Mouse (Mus musculus): Measurements from ENCODE around the gene Kmt2a. TPM values are rescaled to one million over a fixed set of nuclear protein-coding genes. Genes with fewer than 3 reads are reported as not detected.
"Not testable (repeated sequence)": the region's sequence is repeated elsewhere in the genome, so short reads cannot be mapped to it uniquely, and the experiment has no call there.

The Kmt2a gene
- total RNA-seq, 2 experiments from 2014 or later = 44.2 to 54.4 TPM

DNA sequence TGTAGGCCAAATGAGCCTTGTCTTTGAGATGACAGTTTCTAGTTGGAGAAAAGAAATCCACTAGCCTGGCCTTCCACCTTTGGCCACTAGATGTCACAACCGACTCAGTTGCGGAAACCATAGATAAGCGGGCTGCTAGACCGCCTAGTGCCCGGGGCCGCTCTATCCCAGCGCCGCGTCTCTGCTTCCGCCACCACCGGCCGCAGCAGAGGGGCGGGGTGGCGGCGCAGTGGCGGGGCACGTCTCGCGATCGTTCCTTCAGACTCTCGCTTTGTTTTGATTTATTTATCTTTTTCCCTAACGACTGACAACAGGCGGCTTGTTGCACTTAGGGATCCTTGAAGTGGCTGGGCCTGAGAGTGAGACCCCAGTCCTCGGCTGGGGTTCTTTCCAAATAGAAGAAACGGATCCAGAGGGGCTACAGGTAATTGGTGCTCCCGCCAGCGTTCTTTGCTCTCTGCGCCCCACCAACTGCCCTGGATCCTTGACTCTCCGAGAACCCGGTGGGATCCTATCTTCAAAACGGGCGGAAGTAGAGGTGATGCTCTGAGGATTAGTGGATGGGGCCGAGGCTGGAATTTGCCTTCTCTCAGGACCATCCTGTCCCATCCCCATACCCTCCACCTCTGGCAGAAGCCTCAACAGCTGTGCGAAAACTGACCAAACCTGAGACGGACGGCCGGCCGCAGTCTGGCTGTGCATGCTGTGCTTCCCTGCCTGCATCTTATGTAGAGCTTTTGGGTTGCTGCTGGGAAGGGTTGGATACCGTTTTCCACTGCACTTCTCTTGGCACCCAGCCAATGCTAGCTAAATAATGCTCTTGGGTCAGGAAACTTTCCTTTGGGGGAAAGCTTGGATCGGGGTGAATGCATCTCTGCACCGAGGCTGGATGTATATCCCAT lies 108.1 kb downstream of the Kmt2a start:
- intact Hi-C loops (cut with DNase I) = no loop called here
- DNase-seq (ENCODE audit: low spot score in 2 of 2) = peak; percentile 96 to 97

- intact Hi-C loops (cut with DNase I) = no loop called here
- DNase-seq (ENCODE audit: low spot score in 2 of 2) = no peak
Observed at GRCm38 (mm10) chr9:44772392-44772749, 108.7 kb downstream of the Kmt2a start.

DNA sequence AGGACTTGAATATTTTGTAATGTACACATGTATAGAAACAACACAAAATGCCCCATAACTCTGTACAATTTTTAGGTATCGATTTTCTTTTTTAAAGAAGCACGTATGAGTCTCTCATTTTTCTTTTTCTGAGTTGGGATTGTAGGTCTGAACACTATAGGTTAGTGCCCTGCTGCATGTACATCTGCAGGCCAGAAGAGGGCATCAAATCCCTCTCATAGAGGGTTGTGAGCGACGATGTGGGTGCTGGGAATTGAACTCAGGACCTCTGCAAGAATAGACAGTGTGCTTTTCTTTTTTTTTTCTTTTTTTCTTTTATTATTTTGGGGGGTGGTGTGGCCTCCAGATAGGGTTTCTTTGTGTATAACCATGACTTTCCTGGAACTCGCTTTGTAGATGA lies 109.7 kb downstream of the Kmt2a start:
- intact Hi-C loops (cut with DNase I) = no loop called here

DNA sequence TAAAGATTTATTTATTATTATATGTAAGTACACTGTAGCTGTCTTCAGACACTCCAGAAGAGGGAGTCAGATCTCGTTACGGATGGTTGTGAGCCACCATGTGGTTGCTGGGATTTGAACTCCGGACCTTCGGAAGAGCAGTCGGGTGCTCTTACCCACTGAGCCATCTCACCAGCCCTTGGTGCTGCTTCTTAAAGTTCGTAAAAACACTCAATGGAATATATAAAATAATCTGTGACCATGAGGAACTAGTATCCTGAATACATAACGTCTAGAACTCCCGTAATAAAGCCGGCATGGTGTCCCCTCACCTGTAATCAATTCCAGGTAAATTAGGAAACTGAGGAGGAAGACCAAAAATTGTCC lies 113.1 kb downstream of the Kmt2a start:
- intact Hi-C loops (cut with DNase I); DNase-seq (ENCODE audit: low spot score in 2 of 2): not testable (repeated sequence)

More for the DNA sequence above, 109.7 kb downstream of the Kmt2a start:
- DNase-seq (ENCODE audit: low spot score in 2 of 2) = no peak

DNA sequence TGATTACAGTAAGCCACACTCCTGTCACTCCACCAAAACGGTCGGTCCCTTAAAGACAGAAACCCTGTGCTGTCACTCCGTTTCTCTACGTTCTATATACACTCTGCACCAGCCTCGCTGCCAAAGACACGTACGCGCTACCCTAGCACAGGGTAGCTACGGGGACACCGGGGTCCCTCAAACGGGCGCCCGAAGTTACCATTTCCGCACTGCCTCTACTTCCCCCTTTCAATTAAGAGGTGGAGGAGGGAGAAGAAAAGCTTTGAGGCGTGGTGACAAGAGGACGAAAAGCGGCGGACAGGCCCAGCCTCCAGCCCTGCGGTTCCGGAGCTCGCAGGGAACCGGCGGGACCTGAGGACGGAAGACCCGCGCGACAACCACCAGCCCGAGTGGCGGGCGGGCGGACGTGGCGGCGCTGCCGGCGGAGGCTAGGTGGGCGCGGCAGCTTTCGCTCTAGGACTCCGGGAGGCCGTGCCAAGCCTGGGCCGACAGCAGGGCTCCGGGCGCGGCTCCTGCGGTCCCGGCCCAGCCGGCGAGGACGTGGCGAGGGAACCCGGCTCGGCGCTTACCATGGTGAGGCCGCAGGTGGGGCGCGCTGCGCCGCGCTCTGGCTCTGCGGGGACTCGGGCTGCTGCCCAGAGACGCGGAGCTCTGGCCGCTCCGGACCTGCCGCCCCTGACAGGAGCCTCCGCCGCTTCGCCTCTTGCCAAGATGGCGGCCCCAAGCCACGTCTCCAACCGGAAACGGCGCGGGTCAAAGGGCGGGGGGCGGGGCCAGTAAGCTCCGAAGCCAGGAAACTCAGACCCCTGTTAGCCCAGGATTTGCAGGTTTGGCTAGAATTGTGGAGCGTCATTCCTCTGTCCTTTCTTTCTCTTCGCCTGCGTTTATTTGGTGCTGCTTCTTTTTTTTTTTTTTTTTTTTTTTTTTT lies 113.7 kb downstream of the Kmt2a start, which contains the start of the genes Arcn1 and Ift46:
Arcn1 (minus strand) TSS at position 745 of the 928 bp plus-strand sequence.
Ift46 (plus strand) TSS at position 808 of the 928 bp plus-strand sequence.
- DNase-seq (ENCODE audit: low spot score in 2 of 2) = peak; percentile 69 to 80
- intact Hi-C loops (cut with DNase I) = no loop called here

DNA sequence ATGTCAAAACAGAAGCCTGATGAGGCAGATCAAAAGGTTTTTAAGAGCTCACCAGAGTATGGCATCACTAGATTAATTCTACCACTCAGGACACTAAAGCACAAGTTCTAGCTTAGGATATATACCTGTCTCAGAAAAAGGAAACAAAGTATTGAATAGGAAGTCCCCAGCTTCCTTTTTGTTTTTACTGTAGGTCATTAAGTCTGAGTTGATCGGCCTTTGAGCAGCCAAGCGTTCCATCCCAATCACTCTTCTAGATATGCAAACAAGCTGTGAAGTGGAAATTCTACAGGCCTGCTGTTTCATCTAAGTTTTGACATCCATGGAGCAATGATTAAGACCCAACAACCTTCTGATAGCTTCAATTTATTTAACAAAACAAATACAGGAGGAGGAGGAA lies 120.2 kb downstream of the Kmt2a start:
- intact Hi-C loops (cut with DNase I) = no loop called here
- DNase-seq (ENCODE audit: low spot score in 2 of 2) = no peak

Other genes with a start within 250 kb of the Kmt2a start
- not detected for gene Treh, start 208.1 kb downstream of the Kmt2a start, total RNA-seq (2021)
- 10 to 100 TPM; 62.4 to 65.7 TPM for gene Phldb1, start 146.1 kb downstream of the Kmt2a start, total RNA-seq (2021)
- gene Arcn1, start 113.5 kb downstream of the Kmt2a start, total RNA-seq (2021) = 10 to 100 TPM; 91.2 to 97.7 TPM
- 10 to 100 TPM; 68.2 to 85.5 TPM for gene Ift46, start 113.4 kb downstream of the Kmt2a start, total RNA-seq (2021)
- 10 to 100 TPM; 36.5 to 41.3 TPM for gene Tmem25, start 82.0 kb downstream of the Kmt2a start, total RNA-seq (2021)
- gene Ttc36, start 78.2 kb downstream of the Kmt2a start, total RNA-seq (2021) = 1 to 10 TPM in 1 of 2 experiments, under 1 TPM in 1; 0.78 to 1.4 TPM
- 100 to 1,000 TPM; 372 to 384 TPM for gene Atp5l, start 39.4 kb upstream of the Kmt2a start, total RNA-seq (2021)
- gene Ube4a, start 84.3 kb upstream of the Kmt2a start, total RNA-seq (2021) = 10 to 100 TPM; 77.6 to 79.8 TPM
- gene Cd3g, start 99.1 kb upstream of the Kmt2a start, total RNA-seq (2021) = not detected
- gene Cd3d, start 100.5 kb upstream of the Kmt2a start, total RNA-seq (2021) = not detected
- gene Cd3e, start 128.3 kb upstream of the Kmt2a start, total RNA-seq (2021) = not detected
- gene Mpzl2, start 158.5 kb upstream of the Kmt2a start, total RNA-seq (2021) = 1 to 10 TPM; 1.2 to 1.9 TPM
- gene Mpzl3, start 173.9 kb upstream of the Kmt2a start, total RNA-seq (2021) = 1 to 10 TPM; 3.7 to 4.1 TPM
- under 1 TPM; 0.35 to 0.57 TPM for gene Jaml, start 197.9 kb upstream of the Kmt2a start, total RNA-seq (2021)
- 100 to 1,000 TPM; 174 to 177 TPM for gene Scn2b, start 236.5 kb upstream of the Kmt2a start, total RNA-seq (2021)

Data from left cerebral cortex, postnatal 14 days (tissue).